11 mouse cellular contexts compared by ENCODE assay signal in the genomic region with DNA sequence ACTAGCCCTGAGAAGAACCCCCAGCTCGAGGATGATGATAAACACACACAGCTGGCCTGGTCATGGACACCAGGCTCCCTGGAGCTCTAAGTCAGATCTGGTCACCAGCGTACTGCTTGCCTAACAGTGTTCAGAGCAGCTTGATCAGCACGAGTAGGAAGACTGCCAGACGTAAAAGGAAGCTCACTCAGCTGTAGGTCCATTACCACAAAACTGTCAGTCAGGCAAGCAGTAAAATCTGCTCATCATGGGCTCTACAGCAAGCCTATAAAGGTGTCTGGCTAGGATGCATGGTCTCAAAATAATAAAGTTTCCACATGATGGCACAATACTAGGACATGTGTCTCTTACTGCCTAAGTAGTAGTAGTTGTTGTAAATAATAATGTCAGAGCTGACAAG. TPM values are rescaled to one million over a fixed set of nuclear protein-coding genes. Genes with fewer than 3 reads are reported as not detected.
A peak's percentile ranks its signal among the peaks of the same experiment; 100 is the strongest.
DNase-seq lines count a peak whose midpoint lies in the region; ATAC-seq and TF ChIP-seq lines count a peak whose summit lies in the region.
"Had no signal": no experiment of that assay in that cellular context is flagged by ENCODE, and none has a peak within 500 bp of the region (broad histone marks: within the 10 kb centered on the region; RNA-seq: fewer than 3 reads in every experiment).

No protein-coding gene starts in this region.

- H3K27me3 ChIP-seq in heart, embryonic 14.5 days (ENCODE audit: control insufficient read depth, insufficient read depth, low read length), result no peaks in the 10 kb centered on the region
- no peaks in the 10 kb centered on the region for H3K27me3 ChIP-seq in kidney, postnatal 0 days (ENCODE audit: insufficient read depth, low read length)
- H3K27me3 ChIP-seq in MEL (ENCODE audit: control insufficient read depth in 1 of 2, insufficient read depth in 2 of 2, low read length in 2 of 2), result no peaks in the 10 kb centered on the region
- no peaks in the 10 kb centered on the region for H3K27me3 ChIP-seq in liver, embryonic 11.5 days (replicated peaks; ENCODE audit: control insufficient read depth, insufficient read depth, low read length)

- H3K9ac ChIP-seq in heart, embryonic 14.5 days (ENCODE audit: low read length), result 0 out of 2 replicates have a peak overlapping the region, but pooled peaks have one; percentile 22
- H3K9ac ChIP-seq in kidney, postnatal 0 days (ENCODE audit: low read depth, low read length), result no peak overlapping the region
- no peak overlapping the region for H3K9ac ChIP-seq in MEL (ENCODE audit: control insufficient read depth, low read depth, low read length, poor library complexity, severe bottlenecking)
- no peak overlapping the region for H3K9ac ChIP-seq in liver, embryonic 11.5 days (ENCODE audit: low read depth, low read length)

- peaks cover 15% of the 10 kb centered on the region; the same call in 1 of the 2 replicates for H3K79me2 ChIP-seq in MEL (ENCODE audit: control insufficient read depth, insufficient read depth, low read length, poor library complexity)

- ATAC-seq in heart, embryonic 14.5 days (ENCODE audit: insufficient number of reproducible peaks, insufficient read depth, low FRiP score, low read depth), result no peak
- no peak for ATAC-seq in kidney, postnatal 0 days (replicated peaks; ENCODE audit: low FRiP score, low read depth)
- ATAC-seq in hematopoietic stem cell, adult 5-6 weeks (replicated peaks in 1 of 2; ENCODE audit: insufficient read depth in 1 of 2, low FRiP score in 2 of 2, low TSS enrichment in 1 of 2, low read depth in 1 of 2, poor library complexity in 2 of 2, severe bottlenecking in 2 of 2), result peak; percentile 30 to 31; a peak in 2 of 4 replicates
- no peak for ATAC-seq in liver, embryonic 11.5 days (replicated peaks; ENCODE audit: low FRiP score)

- H3K4me2 ChIP-seq in heart, embryonic 14.5 days (ENCODE audit: low read length), result no peak overlapping the region
- no peak overlapping the region for H3K4me2 ChIP-seq in kidney, postnatal 0 days (ENCODE audit: low read length)
- no peak overlapping the region for H3K4me2 ChIP-seq in liver, embryonic 11.5 days

- no peaks in the 10 kb centered on the region for H3K9me3 ChIP-seq in heart, embryonic 14.5 days (ENCODE audit: control insufficient read depth, low read length)
- H3K9me3 ChIP-seq in kidney, postnatal 0 days (replicated peaks; ENCODE audit: low read length), result no peaks in the 10 kb centered on the region
- H3K9me3 ChIP-seq in MEL (replicated peaks; ENCODE audit: insufficient read depth, low read length), result no peaks in the 10 kb centered on the region
- H3K9me3 ChIP-seq in liver, embryonic 11.5 days (ENCODE audit: control insufficient read depth, low read length), result no peaks in the 10 kb centered on the region

- DNase-seq in heart, postnatal 4 days, result no peak
- no peak for DNase-seq in kidney, postnatal 0 days (ENCODE audit: low spot score)
- no peak for DNase-seq in kidney, postnatal 4 days
- DNase-seq in MEL (ENCODE audit: low read depth, low spot score), result peak; percentile 18
- DNase-seq in frontal cortex, postnatal 36 days (ENCODE audit: low spot score in 2 of 2), result no peak
- no peak for DNase-seq in liver, embryonic 11.5 days (ENCODE audit: low spot score)
- DNase-seq: heart, adult 18-20 months; retina, postnatal 1 day; spleen, adult 18-20 months had no signal

- no peaks in the 10 kb centered on the region for H3K36me3 ChIP-seq in heart, embryonic 14.5 days (ENCODE audit: control insufficient read depth, insufficient read depth, low read length)
- H3K36me3 ChIP-seq in kidney, postnatal 0 days (ENCODE audit: insufficient read depth, low read length), result no peaks in the 10 kb centered on the region
- H3K36me3 ChIP-seq in MEL (ENCODE audit: control insufficient read depth in 1 of 2, insufficient read depth in 2 of 2, low read length in 2 of 2), result peaks cover 0 to 4% of the 10 kb centered on the region in 2 experiments; a peak in 2 of 4 replicates
- H3K36me3 ChIP-seq in liver, embryonic 11.5 days (ENCODE audit: control insufficient read depth, insufficient read depth, low read length), result no peaks in the 10 kb centered on the region; the same call in 1 of the 2 replicates

- 38% methylated on average over 4 of the region's 4 CpGs for WGBS in heart, embryonic 14.5 days
- WGBS in kidney, postnatal 0 days, result 15% methylated on average over 4 of the region's 4 CpGs
- WGBS in liver, embryonic 11.5 days, result 40% methylated on average over 4 of the region's 4 CpGs

- no peak for TF ChIP-seq EP300 in MEL (IDR thresholded peaks at IDR 0.05; ENCODE audit: low read depth in 1 of 2, low read length in 2 of 2)

- peak overlapping the region; percentile 43 to 94; a peak in 3 of 4 replicates for H3K27ac ChIP-seq in heart, embryonic 14.5 days (replicated peaks in 1 of 2; ENCODE audit: control insufficient read depth in 1 of 2, insufficient read depth in 1 of 2, low read depth in 2 of 2, low read length in 2 of 2)
- H3K27ac ChIP-seq in kidney, postnatal 0 days, result peak overlapping the region; percentile 33
- no peak overlapping the region for H3K27ac ChIP-seq in MEL (ENCODE audit: control insufficient read depth, low read depth, low read length)
- H3K27ac ChIP-seq in liver, embryonic 11.5 days (ENCODE audit: low read depth, low read length), result no peak overlapping the region

- TF ChIP-seq POLR2A in MEL (IDR thresholded peaks at IDR 0.05; ENCODE audit: control insufficient read depth in 1 of 2, insufficient read depth in 1 of 2, low read depth in 1 of 2, low read length in 2 of 2, poor library complexity in 1 of 2), result no peak

- no peak for TF ChIP-seq CTCF in kidney, postnatal 0 days (IDR thresholded peaks at IDR 0.05; ENCODE audit: low read depth)
- TF ChIP-seq CTCF in MEL (IDR thresholded peaks at IDR 0.05 in 2 of 3, conservative IDR thresholded peaks at IDR 0.05 in 1 of 3; ENCODE audit: control insufficient read depth in 1 of 3, insufficient read depth in 1 of 3, low read depth in 2 of 3, low read length in 3 of 3, poor library complexity in 1 of 3, severe bottlenecking in 1 of 3), result no peak

- peaks cover 55 to 87% of the 10 kb centered on the region in 2 experiments for H3K4me1 ChIP-seq in heart, embryonic 14.5 days (ENCODE audit: control insufficient read depth in 2 of 2, insufficient read depth in 2 of 2, low read length in 2 of 2)
- peaks cover 65% of the 10 kb centered on the region for H3K4me1 ChIP-seq in kidney, postnatal 0 days (replicated peaks; ENCODE audit: insufficient read depth, low read length)
- H3K4me1 ChIP-seq in MEL (ENCODE audit: control insufficient read depth in 1 of 2, insufficient read depth in 2 of 2, low read length in 2 of 2), result peaks cover 2 to 6% of the 10 kb centered on the region in 2 experiments; a peak in 3 of 4 replicates
- H3K4me1 ChIP-seq in liver, embryonic 11.5 days (replicated peaks; ENCODE audit: control insufficient read depth, insufficient read depth, low read length), result peaks cover 49% of the 10 kb centered on the region

- no peak overlapping the region for H3K4me3 ChIP-seq in heart, embryonic 14.5 days (ENCODE audit: control insufficient read depth in 1 of 2, insufficient read depth in 1 of 2, low read depth in 1 of 2, low read length in 2 of 2)
- H3K4me3 ChIP-seq in kidney, postnatal 0 days (replicated peaks; ENCODE audit: low read depth, low read length), result no peak overlapping the region
- H3K4me3 ChIP-seq in MEL (ENCODE audit: control insufficient read depth in 1 of 2, insufficient read depth in 1 of 2, low read depth in 2 of 2, low read length in 2 of 2), result no peak overlapping the region
- no peak overlapping the region for H3K4me3 ChIP-seq in liver, embryonic 11.5 days (ENCODE audit: low read depth, low read length)

- no peak for TF ChIP-seq RAD21 in MEL (IDR thresholded peaks at IDR 0.05; ENCODE audit: low read depth, low read length)

TF ChIP-seq in MEL, 35 proteins besides CTCF, POLR2A, EP300 and RAD21:
- no peak for TF ChIP-seq ZMIZ1 (IDR thresholded peaks at IDR 0.05; ENCODE audit: low read depth, low read length)
- TF ChIP-seq USF2 (IDR thresholded peaks at IDR 0.05; ENCODE audit: borderline replicate concordance in 1 of 2, insufficient read depth in 1 of 2, low read depth in 1 of 2, low read length in 2 of 2), result no peak
- TF ChIP-seq ZC3H11A (IDR thresholded peaks at IDR 0.05; ENCODE audit: low read depth, low read length), result no peak
- TF ChIP-seq NRF1 (IDR thresholded peaks at IDR 0.05; ENCODE audit: insufficient read depth, low read depth, low read length, poor library complexity, severe bottlenecking), result no peak
- TF ChIP-seq USF1 (IDR thresholded peaks at IDR 0.05; ENCODE audit: low read depth, low read length), result no peak
- TF ChIP-seq SIN3A (IDR thresholded peaks at IDR 0.05; ENCODE audit: low read length), result no peak
- no peak for TF ChIP-seq RCOR1 (IDR thresholded peaks at IDR 0.05; ENCODE audit: low read depth, low read length)
- TF ChIP-seq MYB (IDR thresholded peaks at IDR 0.05; ENCODE audit: low read depth, low read length), result no peak

RNA-seq across cellular contexts. Expression of gene Ezr, which starts 13.0 kb away (rescaled TPM):
- polyA plus RNA-seq in heart, embryonic 14.5 days (2014; fragmentation: Nextera tagmentation; extraction: Ambion mirVana), result 102 and 115 TPM in 2 replicates
- 100 to 1,000 TPM; 103 to 104 TPM for total RNA-seq in heart, postnatal 4 days (2021)
- 281 and 313 TPM in 2 replicates for polyA plus RNA-seq in kidney, postnatal 0 days (2015; fragmentation: Nextera tagmentation; extraction: Ambion mirVana)
- 43.0 and 48.7 TPM in 2 replicates for total RNA-seq in MEL (2012; rRNA removed)
- polyA plus RNA-seq in MEL (2012; ENCODE audit: insufficient read depth in 1 of 2, insufficient read length in 2 of 2, low read depth in 1 of 2, low replicate concordance in 2 of 2, missing spikeins in 1 of 2), result 10 to 100 TPM in 1 of 2 experiments, not detected in 1; 88.7 TPM
- 130 and 159 TPM in 2 replicates for total RNA-seq in hematopoietic stem cell, adult 5-6 weeks (2017)
- 96.2 and 97.3 TPM in 2 replicates for polyA plus RNA-seq in liver, embryonic 11.5 days (2014; fragmentation: Nextera tagmentation; extraction: Ambion mirVana)

Comparison
In these comparisons a context has a peak if more than half of its experiments do, and no peak if none do; other contexts are left out.
1. ATAC-seq: peak in hematopoietic stem cell, adult 5-6 weeks (2 of 2); none in heart, embryonic 14.5 days (single experiment), kidney, postnatal 0 days (single experiment) and liver, embryonic 11.5 days (single experiment).
2. H3K27ac ChIP-seq: peak in heart, embryonic 14.5 days (2 of 2) and kidney, postnatal 0 days (single experiment); none in MEL (single experiment) and liver, embryonic 11.5 days (single experiment).